Comparison of ENCODE assay signal across 8 mouse cellular contexts in genomic region chr8:122577116-122577515, GRCm38 (mm10). TPM values are rescaled to one million over a fixed set of nuclear protein-coding genes. Genes with fewer than 3 reads are reported as not detected.
DNase-seq lines count a peak whose midpoint lies in the region; ATAC-seq and TF ChIP-seq lines count a peak whose summit lies in the region.

No protein-coding gene starts in this region.

- peak overlapping the region; percentile 88 for H3K4me3 ChIP-seq in layer of hippocampus, adult 2 months
- peak overlapping the region; percentile 79 for H3K4me3 ChIP-seq in erythroblast, embryonic 14.5 days (replicated peaks)
- peak overlapping the region; percentile 66 for H3K4me3 ChIP-seq in intestine, postnatal 0 days (ENCODE audit: low read depth, low read length)
- H3K4me3 ChIP-seq in neural tube, embryonic 13.5 days = peak overlapping the region; percentile 60
- no peak overlapping the region; the same call in 1 of the 2 replicates for H3K4me3 ChIP-seq in kidney, adult 2 months (ENCODE audit: insufficient read depth, low read depth, low read length)

- H3K9me3 ChIP-seq in erythroblast, embryonic 14.5 days (ENCODE audit: control insufficient read depth, low read length) = no peaks in the 10 kb centered on the region
- no peaks in the 10 kb centered on the region for H3K9me3 ChIP-seq in intestine, postnatal 0 days (ENCODE audit: control insufficient read depth)
- no peaks in the 10 kb centered on the region for H3K9me3 ChIP-seq in neural tube, embryonic 13.5 days

- no peak for ATAC-seq in intestine, postnatal 0 days
- peak; percentile 53 for ATAC-seq in neural tube, embryonic 13.5 days (ENCODE audit: low read depth)
- no peak for ATAC-seq in activated CD4-positive, CD25-positive, alpha-beta regulatory T cell, adult 4 months

- H3K27me3 ChIP-seq in erythroblast, embryonic 14.5 days (ENCODE audit: control insufficient read depth) = peaks cover 11% of the 10 kb centered on the region; the same call in 1 of the 2 replicates
- no peaks in the 10 kb centered on the region for H3K27me3 ChIP-seq in intestine, postnatal 0 days (replicated peaks; ENCODE audit: control insufficient read depth, insufficient read depth, low read length)
- no peaks in the 10 kb centered on the region for H3K27me3 ChIP-seq in neural tube, embryonic 13.5 days
- no peaks in the 10 kb centered on the region for H3K27me3 ChIP-seq in kidney, adult 2 months (replicated peaks; ENCODE audit: control insufficient read depth, insufficient read depth, low read length)

- TF ChIP-seq POLR2A in kidney, adult 2 months (IDR thresholded peaks at IDR 0.05; ENCODE audit: low read depth, low read length) = no peak

- no peak for DNase-seq in layer of hippocampus, adult 2 months (ENCODE audit: low spot score in 2 of 2)
- no peak for DNase-seq in layer of hippocampus, adult 18-20 months (ENCODE audit: low spot score in 2 of 2)
- DNase-seq in right cerebral cortex, adult 2 months (ENCODE audit: low spot score in 2 of 2) = no peak
- no peak for DNase-seq in kidney, adult 2 months

- TF ChIP-seq CTCF in layer of hippocampus, adult 2 months (conservative IDR thresholded peaks at IDR 0.05) = no peak
- no peak for TF ChIP-seq CTCF in intestine, postnatal 0 days (IDR thresholded peaks at IDR 0.05; ENCODE audit: low read depth)
- no peak for TF ChIP-seq CTCF in kidney, adult 2 months (conservative IDR thresholded peaks at IDR 0.05; ENCODE audit: insufficient read depth, insufficient read length, low read depth, low read length)

- 37% methylated on average over 10 of the region's 10 CpGs for WGBS in intestine, postnatal 0 days
- WGBS in neural tube, embryonic 13.5 days = 38% methylated on average over 10 of the region's 10 CpGs
- WGBS in kidney, adult 2 months = 45% methylated on average over 10 of the region's 10 CpGs

- H3K4me1 ChIP-seq in erythroblast, embryonic 14.5 days (ENCODE audit: control insufficient read depth) = peaks cover 53% of the 10 kb centered on the region
- H3K4me1 ChIP-seq in intestine, postnatal 0 days (replicated peaks; ENCODE audit: control insufficient read depth, insufficient read depth, low read length) = peaks cover 13% of the 10 kb centered on the region; the same call in 1 of the 2 replicates
- peaks cover 55% of the 10 kb centered on the region for H3K4me1 ChIP-seq in neural tube, embryonic 13.5 days (replicated peaks)
- H3K4me1 ChIP-seq in kidney, adult 2 months (ENCODE audit: control insufficient read depth, insufficient read depth, low read length) = peaks cover 19% of the 10 kb centered on the region

- peaks cover 33% of the 10 kb centered on the region for H3K36me3 ChIP-seq in erythroblast, embryonic 14.5 days (ENCODE audit: control insufficient read depth)
- H3K36me3 ChIP-seq in intestine, postnatal 0 days (ENCODE audit: control insufficient read depth, insufficient read depth) = peaks cover 14% of the 10 kb centered on the region
- H3K36me3 ChIP-seq in neural tube, embryonic 13.5 days = peaks cover 8% of the 10 kb centered on the region
- H3K36me3 ChIP-seq in kidney, adult 2 months (ENCODE audit: control insufficient read depth, insufficient read depth, low read length) = no peaks in the 10 kb centered on the region

- peak overlapping the region; percentile 90; the same call in 1 of the 2 replicates for H3K27ac ChIP-seq in layer of hippocampus, adult 2 months
- H3K27ac ChIP-seq in intestine, postnatal 0 days (ENCODE audit: low read depth, low read length) = no peak overlapping the region
- H3K27ac ChIP-seq in neural tube, embryonic 13.5 days (replicated peaks) = peak overlapping the region; percentile 75
- H3K27ac ChIP-seq in kidney, adult 2 months (ENCODE audit: insufficient read depth, low read depth, low read length) = no peak overlapping the region

- no peak overlapping the region; the same call in 1 of the 2 replicates for H3K9ac ChIP-seq in intestine, postnatal 0 days (ENCODE audit: low read depth, low read length)
- peak overlapping the region; percentile 82 for H3K9ac ChIP-seq in neural tube, embryonic 13.5 days

- peak overlapping the region; percentile 86 for H3K4me2 ChIP-seq in intestine, postnatal 0 days (replicated peaks; ENCODE audit: low read depth)
- peak overlapping the region; percentile 80 for H3K4me2 ChIP-seq in neural tube, embryonic 13.5 days

RNA-seq across cellular contexts. Expression of gene Aprt, which starts 0.4 kb away (rescaled TPM):
- 10 to 100 TPM; 60.7 to 62.3 TPM for total RNA-seq in layer of hippocampus, adult 2 months (2021)
- 10 to 100 TPM; 58.1 to 61.6 TPM for total RNA-seq in layer of hippocampus, adult 18-20 months (2021)
- polyA plus RNA-seq in erythroblast, embryonic 14.5 days (2012) = 4.8 and 8.0 TPM in 2 replicates
- 676 and 681 TPM in 2 replicates for polyA plus RNA-seq in intestine, postnatal 0 days (2015; fragmentation: Nextera tagmentation; extraction: Ambion mirVana)
- polyA plus RNA-seq in neural tube, embryonic 13.5 days (2015; fragmentation: Nextera tagmentation; extraction: Ambion mirVana) = 133 and 161 TPM in 2 replicates
- 100 to 1,000 TPM; 168 to 203 TPM for polyA plus RNA-seq in activated CD4-positive, CD25-positive, alpha-beta regulatory T cell, adult 4 months (2017; shearing (Covaris generic))
- polyA plus RNA-seq in kidney, adult 2 months (2012; rRNA removed) = 177 and 190 TPM in 2 replicates

RNA-seq across cellular contexts. Expression of gene Cdt1, which starts 9.3 kb away (rescaled TPM):
- 1 to 10 TPM; 1.3 to 1.6 TPM for total RNA-seq in layer of hippocampus, adult 2 months (2021)
- 1 to 10 TPM; 1.2 to 1.8 TPM for total RNA-seq in layer of hippocampus, adult 18-20 months (2021)
- 94.9 and 97.5 TPM in 2 replicates for polyA plus RNA-seq in erythroblast, embryonic 14.5 days (2012)
- 13.3 and 14.0 TPM in 2 replicates for polyA plus RNA-seq in intestine, postnatal 0 days (2015; fragmentation: Nextera tagmentation; extraction: Ambion mirVana)
- 7.3 and 9.2 TPM in 2 replicates for polyA plus RNA-seq in neural tube, embryonic 13.5 days (2015; fragmentation: Nextera tagmentation; extraction: Ambion mirVana)
- 10 to 100 TPM; 10.4 to 13.0 TPM for polyA plus RNA-seq in activated CD4-positive, CD25-positive, alpha-beta regulatory T cell, adult 4 months (2017; shearing (Covaris generic))
- polyA plus RNA-seq in kidney, adult 2 months (2012; rRNA removed) = 7.1 and 8.6 TPM in 2 replicates

RNA-seq across cellular contexts. Expression of gene Piezo1, which starts 26.0 kb away (rescaled TPM):
- total RNA-seq in layer of hippocampus, adult 2 months (2021) = 1 to 10 TPM; 3.1 to 5.5 TPM
- total RNA-seq in layer of hippocampus, adult 18-20 months (2021) = 1 to 10 TPM; 3.2 to 3.5 TPM
- polyA plus RNA-seq in erythroblast, embryonic 14.5 days (2012) = 22.2 and 31.8 TPM in 2 replicates
- polyA plus RNA-seq in intestine, postnatal 0 days (2015; fragmentation: Nextera tagmentation; extraction: Ambion mirVana) = 4.4 and 7.3 TPM in 2 replicates
- polyA plus RNA-seq in neural tube, embryonic 13.5 days (2015; fragmentation: Nextera tagmentation; extraction: Ambion mirVana) = 3.2 and 6.2 TPM in 2 replicates
- polyA plus RNA-seq in activated CD4-positive, CD25-positive, alpha-beta regulatory T cell, adult 4 months (2017; shearing (Covaris generic)) = 10 to 100 TPM; 11.8 to 22.2 TPM
- 102 and 121 TPM in 2 replicates for polyA plus RNA-seq in kidney, adult 2 months (2012; rRNA removed)

RNA-seq across cellular contexts. Expression of gene Galns, which starts 34.1 kb away (rescaled TPM):
- 10 to 100 TPM; 11.8 to 13.9 TPM for total RNA-seq in layer of hippocampus, adult 2 months (2021)
- 10 to 100 TPM; 10.2 to 10.9 TPM for total RNA-seq in layer of hippocampus, adult 18-20 months (2021)
- 0.07 and 0.08 TPM in 2 replicates for polyA plus RNA-seq in erythroblast, embryonic 14.5 days (2012)
- 58.1 and 59.0 TPM in 2 replicates for polyA plus RNA-seq in intestine, postnatal 0 days (2015; fragmentation: Nextera tagmentation; extraction: Ambion mirVana)
- polyA plus RNA-seq in neural tube, embryonic 13.5 days (2015; fragmentation: Nextera tagmentation; extraction: Ambion mirVana) = 5.5 and 6.5 TPM in 2 replicates
- 10 to 100 TPM in 1 of 2 experiments, 1 to 10 TPM in 1; 9.8 to 10.5 TPM for polyA plus RNA-seq in activated CD4-positive, CD25-positive, alpha-beta regulatory T cell, adult 4 months (2017; shearing (Covaris generic))
- polyA plus RNA-seq in kidney, adult 2 months (2012; rRNA removed) = 36.2 and 44.5 TPM in 2 replicates

RNA-seq across cellular contexts. Expression of gene Trappc2l, which starts 34.3 kb away (rescaled TPM):
- total RNA-seq in layer of hippocampus, adult 2 months (2021) = 10 to 100 TPM; 77.3 to 88.6 TPM
- 10 to 100 TPM; 82.1 to 82.7 TPM for total RNA-seq in layer of hippocampus, adult 18-20 months (2021)
- 0.16 and 0.80 TPM in 2 replicates for polyA plus RNA-seq in erythroblast, embryonic 14.5 days (2012)
- 136 and 144 TPM in 2 replicates for polyA plus RNA-seq in intestine, postnatal 0 days (2015; fragmentation: Nextera tagmentation; extraction: Ambion mirVana)
- 84.7 and 101 TPM in 2 replicates for polyA plus RNA-seq in neural tube, embryonic 13.5 days (2015; fragmentation: Nextera tagmentation; extraction: Ambion mirVana)
- 10 to 100 TPM; 46.3 to 78.4 TPM for polyA plus RNA-seq in activated CD4-positive, CD25-positive, alpha-beta regulatory T cell, adult 4 months (2017; shearing (Covaris generic))
- 258 and 302 TPM in 2 replicates for polyA plus RNA-seq in kidney, adult 2 months (2012; rRNA removed)

Comparison
In these comparisons a context has a peak if more than half of its experiments do, and no peak if none do; other contexts are left out.
1. H3K27ac ChIP-seq: peak in layer of hippocampus, adult 2 months (single experiment) and neural tube, embryonic 13.5 days (single experiment); none in intestine, postnatal 0 days (single experiment) and kidney, adult 2 months (single experiment).
2. RNA of gene Aprt, which starts 0.4 kb away (polyA plus RNA-seq): 676 to 681 TPM in intestine, postnatal 0 days, 168 to 203 TPM in activated CD4-positive, CD25-positive, alpha-beta regulatory T cell, adult 4 months, 177 to 190 TPM in kidney, adult 2 months and 133 to 161 TPM in neural tube, embryonic 13.5 days; 4.8 to 8.0 TPM in erythroblast, embryonic 14.5 days; every median in the first group is over 10 times any median in the second.